Mouse (Mus musculus) A20 (cell line): Measurements from ENCODE around the gene Nxpe3.

Source experiments
- DNase-seq: peaks from one replicate; pipeline ENCODE4 v3.0.0-alpha.2; 2011; ENCODE audit warnings: low read depth, low spot score

Gene Nxpe3

GRCm38 (mm10) chr16:55894893-55895650 is at the start of gene Nxpe3:
Gene Nxpe3, minus strand, starts transcription at chr16:55895285.
- DNase-seq = peak; percentile 96

- no peak for DNase-seq
Observed at GRCm38 (mm10) chr16:55940781-55941180, 45.7 kb upstream of the Nxpe3 start.

- no peak for DNase-seq
Observed at GRCm38 (mm10) chr16:55939703-55940102, 44.6 kb upstream of the Nxpe3 start.

- no peak for DNase-seq
Observed at GRCm38 (mm10) chr16:55938761-55939160, 43.7 kb upstream of the Nxpe3 start.

- peak; percentile 97 for DNase-seq
Observed at GRCm38 (mm10) chr16:55934453-55935037, 39.5 kb upstream of the Nxpe3 start, which contains the start of gene Cep97. Gene Cep97, minus strand, starts transcription at chr16:55934855.

- peak; percentile 63 for DNase-seq
Observed at GRCm38 (mm10) chr16:55933681-55934343, 38.7 kb upstream of the Nxpe3 start.

- DNase-seq = no peak
Observed at GRCm38 (mm10) chr16:55924010-55924409, 28.9 kb upstream of the Nxpe3 start.

GRCm38 (mm10) chr16:55922079-55922478 is 27.0 kb upstream of the Nxpe3 start:
- no peak for DNase-seq

- DNase-seq = no peak
Observed at GRCm38 (mm10) chr16:55914716-55915115, 19.6 kb upstream of the Nxpe3 start.

- no peak for DNase-seq
Observed at GRCm38 (mm10) chr16:55910208-55910793, 15.2 kb upstream of the Nxpe3 start.

GRCm38 (mm10) chr16:55906928-55907679 is 12.0 kb upstream of the Nxpe3 start:
- DNase-seq = peak; percentile 90

GRCm38 (mm10) chr16:55905370-55905769 is 10.3 kb upstream of the Nxpe3 start:
- peak; percentile 79 for DNase-seq

GRCm38 (mm10) chr16:55901839-55902756 is 7.0 kb upstream of the Nxpe3 start:
- DNase-seq = peak; percentile 80

- no peak for DNase-seq
Observed at GRCm38 (mm10) chr16:55898385-55899002, 3.4 kb upstream of the Nxpe3 start.

GRCm38 (mm10) chr16:55895651-55896095 is 588 bp upstream of the Nxpe3 start:
- DNase-seq = no peak

- DNase-seq = no peak
Observed at GRCm38 (mm10) chr16:55894536-55894892, 571 bp downstream of the Nxpe3 start.

- DNase-seq = peak; percentile 52
Observed at GRCm38 (mm10) chr16:55893410-55894107, 1.5 kb downstream of the Nxpe3 start.

GRCm38 (mm10) chr16:55892484-55892883 is 2.6 kb downstream of the Nxpe3 start:
- DNase-seq = peak; percentile 85

GRCm38 (mm10) chr16:55891346-55891745 is 3.7 kb downstream of the Nxpe3 start:
- DNase-seq = no peak
